Mouse (Mus musculus) embryonic facial prominence, embryonic 14.5 days (tissue): ENCODE measurements at regions not wholly inside any gene's neighbourhood (a gene's known extent, or its start where the extent isn't known, plus 50 kb on each side); places are given as distances from the start of the nearest gene placed in this dataset.

Experiments
- ATAC-seq: fragments of 200-750 bp; cut with Nextera tagmentation; 2 replicates; pipeline ENCODE4 v1.8.0; 2017; ENCODE audit warnings: low read depth, moderate number of reproducible peaks, moderate TSS enrichment
- DNase-seq: peaks from one replicate; pipeline ENCODE4 v3.0.0-alpha.2; 2015; ENCODE audit warnings: low spot score
- H3K27ac ChIP-seq: fragments of 300-500 bp; sonication (generic); replicated peaks from 2 replicates; pipeline ENCODE4 v1.5.1; 2014; ENCODE audit warnings: low read depth, mild to moderate bottlenecking, low read length, moderate library complexity
- H3K27me3 ChIP-seq: fragments of 300-500 bp; sonication (generic); replicated peaks from 2 replicates; pipeline ENCODE4 v1.6.1; 2014; ENCODE audit warnings: low read length; ENCODE audit not compliant: control insufficient read depth, insufficient read depth
- H3K36me3 ChIP-seq: fragments of 300-500 bp; sonication (generic); 2 replicates; pipeline ENCODE4 v1.6.1; 2014; ENCODE audit warnings: low read length, mixed read lengths; ENCODE audit not compliant: control insufficient read depth, insufficient read depth
- H3K4me1 ChIP-seq: fragments of 300-500 bp; sonication (generic); 2 replicates; pipeline ENCODE4 v1.6.1; 2014; ENCODE audit warnings: antibody characterized with exemption, low read length; ENCODE audit not compliant: control insufficient read depth, insufficient read depth
- H3K4me2 ChIP-seq: fragments of 300-500 bp; sonication (generic); 2 replicates; pipeline ENCODE4 v1.6.1; 2014; ENCODE audit warnings: low read depth, mild to moderate bottlenecking, low read length, moderate library complexity, mixed read lengths
- H3K4me3 ChIP-seq: fragments of 300-500 bp; sonication (generic); 2 replicates; pipeline ENCODE4 v1.5.1; 2014; ENCODE audit warnings: low read depth, mild to moderate bottlenecking, low read length
- H3K9ac ChIP-seq: fragments of 300-500 bp; sonication (generic); 2 replicates; pipeline ENCODE4 v1.6.1; 2014; ENCODE audit warnings: low read depth, mild to moderate bottlenecking, low read length, moderate library complexity, mixed read lengths
- H3K9me3 ChIP-seq: fragments of 300-500 bp; sonication (generic); 2 replicates; pipeline ENCODE4 v1.6.1; 2016; ENCODE audit warnings: low read length; ENCODE audit not compliant: control insufficient read depth
- WGBS: fragments of 180-500 bp; shearing (Covaris S2); extraction: QIAGEN DNeasy Blood & Tissue Kit; methylation state at CpG from one replicate; pipeline ENCODE4 v1.1.7; 2014; 5-methylcytosine and 5-hydroxymethylcytosine counted together

GRCm38 (mm10) chr5:42525431-42525830 is 457.7 kb downstream of the Gm16223 start:
- Histone ChIP-seq H3K27me3 (no peaks in the 10 kb centered on the region), H3K27ac (no peak overlapping the region), H3K36me3 (no peaks in the 10 kb centered on the region), H3K4me3 (no peak overlapping the region), H3K4me1 (no peaks in the 10 kb centered on the region), H3K4me2 (no peak overlapping the region), H3K9me3 (no peaks in the 10 kb centered on the region), H3K9ac (no peak overlapping the region)
- WGBS, result 81% methylated on average over 5 of the region's 5 CpGs
- DNase-seq, result no peak
- ATAC-seq, result no peak

GRCm38 (mm10) chr5:42560537-42560936 is 492.8 kb downstream of the Gm16223 start:
- no peaks in the 10 kb centered on the region for H3K4me1 ChIP-seq
- DNase-seq, result no peak
- no peak overlapping the region for H3K4me3 ChIP-seq
- ATAC-seq, result no peak
- WGBS, result 74% methylated on average over 2 of the region's 2 CpGs
- H3K36me3 ChIP-seq, result no peaks in the 10 kb centered on the region
- no peaks in the 10 kb centered on the region for H3K27me3 ChIP-seq
- H3K9me3 ChIP-seq, result no peaks in the 10 kb centered on the region
- no peak overlapping the region for H3K9ac ChIP-seq
- H3K27ac ChIP-seq, result no peak overlapping the region
- no peak overlapping the region for H3K4me2 ChIP-seq

- Histone ChIP-seq H3K36me3 (no peaks in the 10 kb centered on the region), H3K9ac (no peak overlapping the region), H3K9me3 (no peaks in the 10 kb centered on the region), H3K4me1 (no peaks in the 10 kb centered on the region), H3K27me3 (no peaks in the 10 kb centered on the region), H3K4me3 (no peak overlapping the region), H3K27ac (no peak overlapping the region), H3K4me2 (no peak overlapping the region)
- ATAC-seq (no peak), DNase-seq (no peak)
These were observed 495.6 kb downstream of the Gm16223 start for GRCm38 (mm10) chr5:42563406-42563805.

- Histone ChIP-seq H3K4me1 (no peaks in the 10 kb centered on the region), H3K9me3 (no peaks in the 10 kb centered on the region), H3K4me2 (no peak overlapping the region), H3K9ac (no peak overlapping the region), H3K27me3 (no peaks in the 10 kb centered on the region), H3K27ac (no peak overlapping the region), H3K4me3 (no peak overlapping the region), H3K36me3 (no peaks in the 10 kb centered on the region)
- WGBS, result 74% methylated on average over 2 of the region's 2 CpGs
- no peak for DNase-seq
- ATAC-seq, result no peak
These were observed 508.2 kb downstream of the Gm16223 start for GRCm38 (mm10) chr5:42575971-42576370.

- no peaks in the 10 kb centered on the region for H3K9me3 ChIP-seq
- no peak overlapping the region for H3K4me2 ChIP-seq
- no peak overlapping the region for H3K27ac ChIP-seq
- no peaks in the 10 kb centered on the region for H3K36me3 ChIP-seq
- no peak overlapping the region for H3K4me3 ChIP-seq
- H3K9ac ChIP-seq, result no peak overlapping the region
- no peak for ATAC-seq
- peak; percentile 1 for DNase-seq
- 63% methylated on average over 5 of the region's 5 CpGs for WGBS
- no peaks in the 10 kb centered on the region for H3K27me3 ChIP-seq
- H3K4me1 ChIP-seq, result no peaks in the 10 kb centered on the region
These were observed 510.6 kb downstream of the Gm16223 start for GRCm38 (mm10) chr5:42578208-42578844.

- Histone ChIP-seq H3K27me3 (no peaks in the 10 kb centered on the region), H3K9me3 (no peaks in the 10 kb centered on the region), H3K4me2 (no peak overlapping the region), H3K9ac (no peak overlapping the region), H3K36me3 (no peaks in the 10 kb centered on the region), H3K4me1 (no peaks in the 10 kb centered on the region), H3K27ac (no peak overlapping the region), H3K4me3 (no peak overlapping the region)
- ATAC-seq (no peak), DNase-seq (no peak)
- 76% methylated on average over 3 of the region's 3 CpGs for WGBS
These were observed 552.9 kb downstream of the Gm16223 start for GRCm38 (mm10) chr5:42620698-42621097.

- H3K36me3 ChIP-seq, result no peaks in the 10 kb centered on the region
- no peaks in the 10 kb centered on the region for H3K27me3 ChIP-seq
- H3K4me1 ChIP-seq, result no peaks in the 10 kb centered on the region
- H3K9ac ChIP-seq, result no peak overlapping the region
- H3K27ac ChIP-seq, result no peak overlapping the region
- no peak overlapping the region for H3K4me3 ChIP-seq
- no peaks in the 10 kb centered on the region for H3K9me3 ChIP-seq
- ATAC-seq (no peak), DNase-seq (no peak)
- WGBS, result 86% methylated on average over 9 of the region's 9 CpGs
- no peak overlapping the region for H3K4me2 ChIP-seq
These were observed 568.5 kb downstream of the Gm16223 start for GRCm38 (mm10) chr5:42636162-42636823.

GRCm38 (mm10) chr5:42656460-42656859 is 576.5 kb upstream of the Cpeb2 start:
- H3K4me2 ChIP-seq, result no peak overlapping the region
- ATAC-seq, result no peak
- no peaks in the 10 kb centered on the region for H3K9me3 ChIP-seq
- H3K36me3 ChIP-seq, result no peaks in the 10 kb centered on the region
- WGBS, result 64% methylated on average over 3 of the region's 3 CpGs
- H3K27ac ChIP-seq, result no peak overlapping the region
- H3K4me3 ChIP-seq, result no peak overlapping the region
- H3K4me1 ChIP-seq, result no peaks in the 10 kb centered on the region
- H3K27me3 ChIP-seq, result no peaks in the 10 kb centered on the region
- peak; percentile 2 for DNase-seq
- no peak overlapping the region for H3K9ac ChIP-seq

- no peak for ATAC-seq
- WGBS, result 77% methylated on average over 4 of the region's 4 CpGs
- Histone ChIP-seq H3K36me3 (no peaks in the 10 kb centered on the region), H3K4me2 (no peak overlapping the region), H3K4me1 (no peaks in the 10 kb centered on the region), H3K9me3 (no peaks in the 10 kb centered on the region), H3K27ac (no peak overlapping the region), H3K4me3 (no peak overlapping the region), H3K27me3 (no peaks in the 10 kb centered on the region), H3K9ac (no peak overlapping the region)
- DNase-seq, result no peak
These were observed 573.0 kb upstream of the Cpeb2 start for GRCm38 (mm10) chr5:42659994-42660393.
